Mouse (Mus musculus): ENCODE results near the gene Rufy4.
A peak's percentile ranks its signal among the peaks of the same experiment; 100 is the strongest.

Gene Rufy4

DNA sequence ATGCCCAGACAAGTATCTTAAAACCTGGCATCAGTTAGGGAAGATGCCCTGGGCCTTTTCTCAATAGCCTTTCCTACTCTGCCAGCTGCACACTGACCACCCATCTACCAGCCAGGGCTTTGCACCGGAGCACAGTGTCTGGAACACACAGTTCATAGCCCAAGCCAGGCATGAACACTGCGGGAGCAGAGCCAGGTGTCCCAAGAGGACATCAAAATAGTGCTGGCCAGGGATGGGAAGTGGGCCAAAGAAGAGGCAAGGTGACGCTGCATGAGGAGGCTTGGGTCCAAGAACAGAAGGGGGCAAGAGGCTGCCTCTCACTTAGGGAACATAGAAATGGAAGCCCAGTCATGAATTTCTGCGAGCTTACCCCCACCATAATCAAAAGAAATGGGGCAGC lies 19.7 kb upstream of the Rufy4 start:
- DNase-seq (ENCODE audit: low read depth, low spot score), result no peak

DNA sequence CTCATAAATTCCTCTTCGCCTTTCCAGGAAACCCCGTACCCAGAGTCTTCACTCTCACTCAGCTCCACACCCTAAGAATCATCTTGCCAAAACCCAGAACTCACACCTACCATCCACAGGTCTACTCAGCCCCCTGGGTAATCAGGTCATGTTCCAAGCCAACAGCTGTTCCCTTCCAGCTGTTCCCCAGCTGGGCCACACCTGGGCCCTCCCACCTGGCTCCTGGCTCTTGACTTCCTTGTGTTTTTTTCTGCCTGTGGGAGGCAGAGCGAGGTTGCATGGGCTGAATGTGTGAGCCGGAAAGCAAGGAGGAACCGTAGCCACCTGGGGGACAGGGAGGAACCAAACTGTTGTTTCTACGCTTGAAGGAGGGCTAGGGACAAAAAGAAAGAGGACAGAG lies 19.1 kb upstream of the Rufy4 start:
- peak; percentile 76 for DNase-seq (ENCODE audit: low read depth, low spot score)

DNA sequence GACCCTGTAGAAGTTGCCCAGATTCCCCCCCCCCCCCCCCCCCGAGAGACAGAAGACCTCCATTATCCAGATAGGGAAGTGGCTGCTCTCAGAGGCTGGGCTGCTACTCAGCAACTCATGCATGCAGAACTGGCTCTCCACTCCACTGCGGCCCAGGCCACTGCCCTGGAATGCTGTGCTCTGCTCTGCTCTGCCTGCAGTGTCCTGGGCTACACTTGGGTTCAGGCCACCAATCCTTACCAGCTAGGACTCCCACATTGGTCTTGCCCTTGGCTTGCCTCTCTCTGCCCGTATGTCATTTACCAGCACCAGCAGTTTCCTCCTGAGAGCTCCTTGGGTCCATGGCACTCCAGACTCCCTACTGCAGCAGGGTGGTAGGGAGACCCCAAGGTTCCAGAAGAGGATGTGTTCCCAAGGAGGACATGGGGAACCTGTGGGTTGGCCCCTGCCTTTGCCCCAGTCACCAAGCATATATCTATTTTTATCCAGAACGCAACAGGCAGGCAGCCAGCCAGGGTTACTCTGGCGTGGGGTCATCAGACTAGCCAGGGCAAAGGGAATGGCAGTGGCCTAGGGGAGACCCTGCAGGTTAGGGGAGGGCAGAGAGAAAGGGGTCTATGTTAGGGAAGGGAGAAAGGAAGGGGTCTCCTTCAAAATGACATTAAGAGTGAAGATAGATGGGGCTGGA lies 17.3 kb upstream of the Rufy4 start:
- no peak for DNase-seq (ENCODE audit: low read depth, low spot score)

DNA sequence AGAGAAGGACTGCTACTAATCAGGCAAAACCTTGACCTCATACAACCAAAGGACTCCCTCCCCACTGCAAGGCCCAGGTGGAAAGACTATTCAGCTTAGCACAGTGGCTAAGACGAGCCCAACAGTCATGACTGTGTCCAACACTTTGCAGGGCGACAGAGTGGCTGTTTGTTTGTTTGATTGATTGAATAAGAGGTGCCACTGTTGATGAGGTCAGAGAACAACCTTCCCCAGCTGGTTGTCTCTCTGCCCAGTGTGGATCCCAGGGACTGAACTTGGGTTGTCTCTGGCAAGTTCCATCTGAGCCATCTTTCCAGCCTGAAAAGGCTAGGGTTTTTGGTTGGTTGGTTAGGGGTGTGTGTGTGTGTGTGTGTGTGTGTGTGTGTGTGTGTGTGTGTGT lies 15.7 kb upstream of the Rufy4 start:
- no peak for DNase-seq (ENCODE audit: low read depth, low spot score)

DNA sequence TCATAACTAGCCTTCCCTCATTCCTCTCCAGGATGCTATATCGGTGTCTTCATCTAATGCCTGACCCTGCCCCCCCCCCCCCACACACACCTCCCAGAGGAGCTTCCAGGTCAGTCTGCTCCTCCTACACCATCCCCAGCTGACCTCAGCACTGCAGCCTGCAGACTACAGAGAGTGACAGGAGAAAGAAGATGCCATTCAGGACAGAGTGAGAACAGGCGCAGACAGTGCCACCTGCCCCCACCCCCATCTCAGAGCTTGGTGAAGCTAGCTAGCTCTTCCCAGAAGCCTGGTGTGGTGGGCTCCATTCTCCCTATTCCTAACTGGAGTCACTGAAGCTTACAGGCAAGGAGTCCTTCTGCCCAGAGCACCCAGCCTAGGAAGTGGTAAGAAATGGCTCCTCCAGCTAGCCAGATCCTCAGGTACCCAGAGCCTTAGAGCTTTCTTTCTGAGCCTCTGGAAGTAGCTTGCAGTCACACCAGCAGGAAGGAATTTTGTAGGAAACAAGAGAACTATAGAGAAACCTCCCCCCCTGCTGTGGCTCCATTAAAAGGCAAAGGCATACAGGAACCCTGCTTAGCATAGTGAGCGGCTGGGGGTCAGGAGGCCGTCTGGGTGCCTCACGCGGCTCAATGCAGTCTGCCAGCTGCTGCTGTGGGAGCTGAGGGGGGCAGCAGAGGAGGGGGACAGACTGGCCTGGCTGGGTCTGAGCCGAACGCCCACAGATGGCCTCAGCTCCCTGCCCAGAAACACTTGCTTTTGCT lies 14.2 kb upstream of the Rufy4 start:
- peak; percentile 99 for DNase-seq (ENCODE audit: low read depth, low spot score)

DNA sequence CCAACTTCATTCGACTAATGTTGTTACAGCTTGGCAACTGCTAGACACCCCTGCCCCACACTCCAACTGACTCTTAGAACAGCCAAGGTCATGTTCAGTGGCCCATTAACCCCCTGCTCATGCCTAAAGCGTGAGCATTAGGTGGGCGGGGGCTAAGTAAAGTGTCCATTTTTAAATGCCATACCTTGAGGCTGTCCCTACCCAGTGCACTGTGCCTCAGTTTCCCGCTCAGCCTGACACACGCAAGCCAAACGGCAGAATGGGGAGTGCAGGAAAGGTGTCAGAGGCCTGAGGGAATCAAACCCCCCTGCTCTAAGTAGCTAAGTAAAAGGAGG lies 13.7 kb upstream of the Rufy4 start:
- DNase-seq (ENCODE audit: low read depth, low spot score), result peak; percentile 92

DNA sequence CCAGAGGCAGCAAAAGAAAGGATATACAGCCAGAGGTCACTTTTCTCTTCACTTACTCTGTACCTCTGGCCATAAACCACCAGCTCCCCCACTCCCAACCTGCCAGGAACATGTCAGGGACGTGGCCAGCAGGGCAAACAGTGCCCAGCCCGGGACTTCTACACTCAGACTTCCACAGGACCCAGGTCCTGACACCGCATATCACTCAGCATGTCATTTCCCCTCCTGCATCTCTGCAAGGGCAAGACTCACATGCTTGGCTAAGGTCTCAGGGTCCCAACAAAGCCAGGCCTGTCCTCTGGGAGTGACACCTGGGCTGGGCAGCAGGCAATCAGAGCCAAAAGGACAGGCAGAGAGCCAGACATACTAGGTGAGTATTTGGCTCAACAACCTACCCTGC lies 12.3 kb upstream of the Rufy4 start:
- DNase-seq (ENCODE audit: low read depth, low spot score), result no peak

DNA sequence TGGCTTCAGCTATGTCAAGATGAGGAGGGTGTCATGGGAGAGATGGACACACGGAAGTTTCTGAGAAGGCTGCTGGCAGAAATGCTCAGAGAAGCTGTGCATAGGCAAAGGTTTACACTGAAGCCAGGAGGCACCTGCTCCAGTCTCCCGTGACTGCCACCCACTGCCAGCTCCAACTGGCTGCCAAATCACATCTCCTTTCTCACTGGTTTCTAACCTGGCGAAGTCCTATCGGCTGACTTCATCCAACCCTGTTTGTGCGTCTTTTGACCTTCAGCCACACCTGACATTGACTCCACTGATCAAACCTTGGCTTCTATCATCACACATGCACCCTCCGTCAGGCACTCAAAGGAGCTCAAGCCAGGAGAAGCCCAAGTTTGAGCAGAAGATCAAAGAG lies 7.5 kb upstream of the Rufy4 start:
- no peak for DNase-seq (ENCODE audit: low read depth, low spot score)

DNA sequence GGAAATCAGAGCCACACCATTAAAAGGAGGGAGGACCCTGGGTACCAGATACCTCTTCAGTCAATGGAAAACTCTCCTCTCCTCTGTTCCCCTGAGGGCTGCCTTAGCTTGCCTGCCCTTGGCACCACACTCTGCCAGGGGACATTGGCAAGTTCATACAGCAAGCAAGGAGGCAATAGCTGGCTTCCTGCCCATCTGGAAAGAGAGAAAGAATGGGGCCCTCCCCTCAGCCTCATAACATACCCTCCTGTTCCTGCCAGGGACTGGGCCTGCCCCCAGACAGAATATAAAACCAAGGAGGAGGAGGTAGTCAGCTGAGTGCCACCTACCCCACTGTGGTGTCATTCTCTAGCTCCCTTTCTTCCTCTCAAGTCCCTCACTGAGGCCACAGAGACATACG lies 6.2 kb upstream of the Rufy4 start:
- DNase-seq (ENCODE audit: low read depth, low spot score), result no peak

DNA sequence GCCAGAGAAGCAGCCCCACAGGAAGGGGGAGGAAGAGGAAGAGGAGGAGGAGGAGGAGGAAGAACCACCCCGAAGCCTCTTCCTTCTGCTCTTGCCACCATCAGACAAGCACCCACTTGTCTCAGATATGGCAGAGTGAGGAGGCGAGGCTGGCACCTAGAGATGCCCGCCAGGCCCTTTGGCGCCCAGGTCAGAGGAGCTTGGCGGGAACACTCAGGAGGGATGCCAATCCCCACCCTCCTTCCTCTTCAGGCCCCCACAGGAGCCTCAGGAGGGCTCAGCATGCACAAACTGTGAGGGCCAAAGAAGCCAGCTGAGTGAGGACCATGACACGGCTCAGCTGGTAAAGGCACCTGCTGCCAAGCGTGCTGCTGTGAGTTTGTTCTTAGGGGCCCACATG lies 4.2 kb upstream of the Rufy4 start:
- DNase-seq (ENCODE audit: low read depth, low spot score), result no peak

DNA sequence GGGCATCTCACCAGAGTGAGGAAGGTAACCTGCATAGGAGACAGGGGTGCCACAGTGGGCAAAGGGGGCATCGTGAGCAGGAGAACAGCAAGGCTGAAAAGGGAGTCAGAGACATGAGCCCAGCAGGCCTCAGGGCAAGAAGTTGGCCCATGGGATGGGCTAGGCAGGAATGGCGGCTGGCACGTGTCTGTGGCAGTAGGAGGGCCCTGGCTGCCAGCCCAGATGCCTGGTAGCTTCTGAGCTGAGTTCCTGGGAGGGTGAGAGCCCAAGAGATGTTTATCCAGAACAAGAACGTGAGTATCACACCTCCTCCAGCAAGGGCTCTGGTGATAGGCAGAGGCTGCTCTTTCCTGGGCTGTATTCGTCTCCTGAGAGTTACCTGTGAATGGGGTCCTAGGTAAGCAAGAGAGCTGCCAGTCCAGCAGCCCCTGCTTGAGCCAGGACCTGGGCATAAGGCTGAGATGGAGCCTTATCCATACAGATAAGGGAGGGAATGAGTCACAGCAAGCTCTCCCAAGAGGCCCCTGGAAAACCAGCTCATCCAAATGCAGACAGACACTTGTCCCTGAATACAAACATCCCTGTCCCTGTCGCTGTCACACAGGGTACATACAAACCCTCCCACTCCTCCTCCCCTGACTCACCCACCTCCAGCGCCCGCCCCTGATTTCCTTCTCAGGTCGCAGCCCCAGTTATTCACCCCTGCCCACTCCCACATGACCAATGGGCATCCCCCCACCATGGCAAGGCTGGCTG lies 3.3 kb upstream of the Rufy4 start:
- DNase-seq (ENCODE audit: low read depth, low spot score), result no peak

DNA sequence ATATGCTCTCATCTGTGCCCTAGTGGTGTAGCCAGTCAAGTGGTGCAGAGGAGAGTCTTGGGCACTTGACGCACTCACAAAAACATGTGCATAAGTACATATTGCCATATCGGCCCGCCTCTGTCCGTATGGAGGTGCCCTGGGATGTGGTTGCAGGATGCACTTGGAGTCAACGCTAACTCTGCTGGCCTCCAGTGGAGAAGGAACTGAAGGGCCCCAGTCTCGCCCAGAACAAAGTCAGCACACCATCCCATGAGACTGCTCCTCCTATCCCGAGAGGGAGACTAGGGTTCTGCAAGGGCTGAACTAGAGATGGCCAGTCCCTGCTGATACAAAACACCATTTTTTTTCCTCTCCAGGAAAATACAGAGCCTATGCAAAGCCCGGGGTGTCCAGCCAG lies 2.1 kb upstream of the Rufy4 start:
- DNase-seq (ENCODE audit: low read depth, low spot score), result no peak

DNA sequence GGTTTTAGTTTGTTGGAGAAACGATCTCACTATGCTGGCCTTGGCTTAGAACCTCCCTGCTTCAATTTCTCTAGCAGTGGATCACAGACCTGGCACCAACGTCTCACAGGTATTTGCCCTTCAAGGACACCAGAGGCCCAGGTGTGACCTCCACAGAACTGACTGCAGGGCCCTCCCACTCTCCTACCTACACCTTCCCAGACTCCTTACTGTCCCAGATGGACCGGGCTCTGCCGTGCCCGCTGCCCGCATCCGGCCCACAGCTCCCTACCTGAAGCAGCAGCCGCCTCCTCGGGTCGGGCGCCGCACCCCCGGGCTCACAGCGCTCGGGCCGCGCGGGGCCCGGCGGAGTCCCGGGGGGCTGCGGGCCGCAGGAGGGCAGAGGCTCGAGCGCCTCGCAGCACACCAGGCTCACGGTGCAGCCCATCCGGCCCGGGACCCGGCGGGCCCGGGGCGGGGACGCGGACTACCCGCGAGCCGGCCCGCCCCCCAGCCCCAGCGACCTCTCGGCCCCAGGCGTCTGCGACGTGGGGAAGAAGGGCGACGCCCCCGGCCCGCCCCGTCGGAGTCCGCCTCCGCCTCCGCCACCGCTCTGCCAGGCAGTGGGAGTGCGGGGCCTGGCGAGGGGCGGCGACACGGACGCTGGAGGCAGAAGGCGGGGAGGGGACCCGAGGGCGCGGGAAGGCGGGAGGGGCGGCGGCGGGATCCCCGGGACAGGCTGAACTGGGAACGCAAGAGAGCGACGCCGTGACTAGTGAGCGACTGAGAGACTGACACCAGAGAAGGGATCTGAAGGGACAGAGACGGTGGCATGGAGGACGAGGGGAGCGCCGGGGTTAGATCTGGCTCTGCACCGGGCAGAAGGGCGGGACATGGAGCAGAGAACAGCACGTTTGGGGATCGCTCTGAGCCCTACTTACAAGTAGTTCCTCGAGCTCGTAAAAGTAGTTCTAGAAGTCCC lies 1.0 kb upstream of the Rufy4 start, which contains the start of gene Tns1:
TSS of gene Tns1 (minus strand) at position 429 of the 961 bp plus-strand sequence.
- peak; percentile 49 for DNase-seq (ENCODE audit: low read depth, low spot score)

DNA sequence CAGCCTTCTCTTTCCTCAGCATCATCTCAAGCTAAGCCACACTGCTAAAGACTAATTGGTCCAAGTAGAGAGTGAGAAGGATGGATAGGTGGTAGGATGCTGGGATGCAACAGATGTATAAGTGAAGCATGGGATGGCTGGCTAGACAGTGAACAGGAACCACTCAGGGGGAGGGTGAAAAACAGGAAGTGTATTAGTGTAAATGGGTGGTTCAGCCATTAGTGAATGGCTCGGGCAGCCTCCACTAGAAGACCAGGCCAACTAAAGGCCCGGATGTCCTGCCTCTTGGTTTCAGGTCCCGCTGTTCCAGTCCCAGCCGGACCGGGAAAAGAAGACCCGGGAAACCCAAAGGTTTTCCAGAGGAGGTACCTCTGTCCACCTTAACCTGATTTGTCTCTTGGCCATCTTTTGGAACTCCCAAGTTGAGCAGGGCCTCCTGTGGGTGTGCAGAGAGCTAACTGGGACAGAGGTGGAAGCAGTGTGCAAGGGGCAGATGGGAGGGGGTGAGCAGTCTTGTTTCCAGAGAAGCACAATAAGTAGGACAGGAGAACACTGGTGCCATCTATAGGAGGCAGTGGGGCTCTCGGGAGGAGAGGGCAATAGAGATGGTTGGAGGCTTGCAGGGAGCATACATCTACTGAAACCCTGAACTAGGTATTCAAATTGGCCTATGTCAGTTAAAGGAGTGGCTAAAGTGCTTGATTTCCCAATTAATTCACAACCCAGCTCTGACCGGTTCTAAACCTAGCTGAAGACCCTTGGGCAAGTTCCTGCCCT lies 5.7 kb downstream of the Rufy4 start:
- peak; percentile 64 for DNase-seq (ENCODE audit: low read depth, low spot score)

DNA sequence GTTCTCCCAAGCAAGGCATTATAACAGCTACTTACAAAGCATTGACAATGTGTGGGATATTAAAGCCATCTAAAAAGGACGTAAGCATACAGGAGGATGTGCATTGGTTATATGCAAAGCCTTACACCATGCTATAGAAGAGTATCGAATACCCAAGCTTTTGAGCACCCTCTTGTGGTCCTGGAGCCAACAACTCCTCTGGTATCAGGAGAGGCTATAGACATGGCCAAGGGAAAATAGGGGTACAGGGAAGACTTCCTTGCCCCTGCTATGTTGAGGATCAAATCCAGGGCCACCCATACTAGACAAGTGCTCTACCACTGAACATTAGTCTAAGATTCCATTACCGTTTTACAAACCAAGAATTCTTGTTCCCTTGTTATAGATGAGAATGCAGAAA lies 6.7 kb downstream of the Rufy4 start:
- peak; percentile 34 for DNase-seq (ENCODE audit: low read depth, low spot score)

DNA sequence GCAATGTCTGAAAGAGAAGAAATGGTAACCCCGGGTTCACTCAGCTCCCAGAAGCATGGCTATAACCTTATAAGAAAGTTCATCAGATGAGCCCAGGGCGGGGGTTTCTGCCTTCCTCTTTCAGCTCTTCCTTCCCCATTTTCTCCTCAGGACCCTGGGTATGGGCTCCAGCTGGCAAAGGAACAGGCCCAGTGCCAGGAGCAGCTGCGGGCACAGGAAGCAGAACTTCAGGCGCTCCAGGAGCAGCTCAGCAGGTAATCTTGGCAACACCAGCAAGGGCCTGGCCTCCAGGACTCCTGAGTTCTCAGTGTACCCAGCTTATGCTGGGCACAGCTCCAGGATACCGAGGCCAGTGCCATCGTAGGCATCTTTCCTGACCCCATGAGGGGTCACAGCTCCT lies 8.6 kb downstream of the Rufy4 start:
- no peak for DNase-seq (ENCODE audit: low read depth, low spot score)

DNA sequence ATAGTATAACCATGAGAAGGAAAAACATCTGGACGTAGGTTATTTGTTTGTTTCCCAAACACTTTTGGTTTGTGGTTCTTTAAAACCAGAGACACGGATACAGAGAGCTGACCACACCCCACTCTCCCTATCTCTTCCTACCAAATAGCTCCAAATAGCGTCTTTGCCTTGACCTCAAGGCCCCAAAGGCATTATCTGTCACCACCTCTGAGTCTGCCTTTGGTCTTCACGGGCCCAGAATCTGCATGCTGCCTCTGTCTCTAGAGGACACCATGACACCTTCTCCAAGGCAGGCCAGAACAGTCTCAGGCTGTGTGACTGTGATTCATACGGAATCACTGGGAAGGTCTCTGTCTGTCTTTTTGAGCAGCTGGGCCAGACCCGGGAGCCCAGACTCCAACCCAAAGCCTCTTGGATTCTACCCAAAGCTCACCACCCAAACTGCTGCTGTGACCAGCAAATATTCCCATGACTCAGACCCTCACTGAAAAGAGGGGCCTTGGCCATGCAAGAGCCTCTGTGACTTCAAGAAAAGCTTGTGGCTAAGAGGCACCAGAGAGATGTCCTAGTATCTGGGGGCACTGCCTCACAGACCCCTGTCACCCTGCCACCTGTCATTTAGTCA lies 10.1 kb downstream of the Rufy4 start:
- no peak for DNase-seq (ENCODE audit: low read depth, low spot score)

DNA sequence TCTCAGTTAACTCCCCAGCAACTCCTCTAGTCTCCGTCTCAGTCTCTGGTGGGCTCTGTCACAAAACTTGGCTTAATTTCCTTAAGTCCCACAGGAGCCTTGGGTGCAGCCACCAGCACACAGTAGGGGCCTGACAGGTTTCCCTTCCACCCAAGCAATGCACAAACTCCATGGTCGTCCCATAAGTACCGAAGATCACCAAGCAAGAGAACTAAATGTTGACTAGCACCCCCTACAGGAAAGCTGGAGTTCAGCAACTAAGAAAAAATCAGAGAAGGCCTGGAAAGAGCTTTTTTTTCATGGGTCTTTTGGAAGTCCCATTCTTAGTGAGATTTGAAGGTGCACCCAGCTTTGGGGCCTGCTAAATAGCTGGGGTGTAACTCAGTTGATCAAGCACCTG lies 14.1 kb downstream of the Rufy4 start:
- DNase-seq (ENCODE audit: low read depth, low spot score), result peak; percentile 64

DNA sequence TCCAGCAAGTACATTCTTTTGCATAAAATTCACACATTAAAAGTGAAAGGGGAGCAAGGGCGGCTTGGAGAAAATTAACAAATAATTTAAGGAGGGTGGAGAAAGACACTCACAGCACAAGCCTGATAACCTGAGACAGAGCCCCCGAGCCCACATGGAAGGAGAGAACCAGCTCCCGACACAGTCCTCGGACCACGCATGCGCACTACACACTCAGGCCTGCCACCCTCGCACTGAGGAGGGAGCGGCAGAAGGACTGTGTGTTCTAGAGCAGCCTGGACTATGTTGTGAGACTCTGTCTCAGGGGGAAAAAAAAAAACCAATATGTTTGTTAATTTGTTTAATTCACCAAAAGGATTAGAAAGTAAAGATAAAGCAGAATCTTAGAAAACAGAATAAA lies 16.4 kb downstream of the Rufy4 start:
- DNase-seq (ENCODE audit: low read depth, low spot score), result peak; percentile 78

DNA sequence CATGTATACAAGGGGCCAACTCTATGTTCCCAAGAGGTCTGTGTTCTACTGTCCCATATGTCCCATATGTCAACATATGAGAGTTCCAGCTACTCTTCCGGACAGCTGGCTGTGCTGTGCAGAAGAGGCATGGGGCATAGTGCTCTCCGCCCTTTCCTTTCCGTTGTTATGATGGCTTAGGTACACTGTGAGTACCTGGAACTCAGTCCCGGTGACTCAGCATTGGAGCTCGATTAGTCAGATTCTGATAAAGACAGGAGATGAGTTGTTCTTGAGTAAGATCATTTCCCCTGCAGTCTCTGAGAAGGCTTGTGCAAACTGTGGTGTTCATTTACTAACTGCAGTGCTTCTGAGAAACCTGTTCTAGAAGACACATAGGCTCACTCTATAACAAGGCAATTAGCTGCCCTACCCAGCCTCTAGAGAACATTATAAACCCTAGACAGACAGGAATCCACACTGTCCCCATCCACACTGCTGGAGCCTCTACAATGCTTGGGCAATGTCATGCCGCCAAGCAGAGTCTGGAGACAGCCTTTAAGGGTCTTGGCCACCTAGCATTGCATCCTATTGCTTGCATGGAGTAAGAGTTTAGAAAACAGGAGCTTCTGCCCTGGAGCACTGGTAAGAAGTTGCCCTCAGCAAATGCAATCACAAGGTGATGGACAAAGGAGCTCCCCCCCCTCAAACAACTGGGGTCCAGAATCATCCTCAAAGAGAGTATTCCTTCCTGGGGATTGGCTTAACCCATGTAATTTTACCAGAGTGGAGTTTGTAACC lies 24.0 kb downstream of the Rufy4 start:
- DNase-seq (ENCODE audit: low read depth, low spot score), result no peak
